In genomic region chr12:35833285-35833684, GRCm38 (mm10) we compare ENCODE assay signal across 19 mouse cellular contexts.
DNase-seq lines count a peak whose midpoint lies in the region; ATAC-seq and TF ChIP-seq lines count a peak whose summit lies in the region.
"Had no signal": no experiment of that assay in that cellular context is flagged by ENCODE, and none has a peak within 500 bp of the region (broad histone marks: within the 10 kb centered on the region; RNA-seq: fewer than 3 reads in every experiment).

No protein-coding gene starts in this region.

- TF ChIP-seq POLR2A in heart, adult 2 months (IDR thresholded peaks at IDR 0.05; ENCODE audit: insufficient read depth, low read depth, low read length): no peak

- H3K4me2 ChIP-seq in kidney, postnatal 0 days (ENCODE audit: low read length): no peak overlapping the region
- H3K4me2 ChIP-seq in stomach, embryonic 15.5 days: no peak overlapping the region
- H3K4me2 ChIP-seq in forebrain, embryonic 15.5 days (replicated peaks): no peak overlapping the region
- H3K4me2 ChIP-seq: embryonic facial prominence, embryonic 15.5 days; heart, embryonic 15.5 days; limb, embryonic 13.5 days; lung, embryonic 15.5 days had no signal

- no peaks in the 10 kb centered on the region for H3K9me3 ChIP-seq in kidney, postnatal 0 days (replicated peaks; ENCODE audit: low read length)
- H3K9me3 ChIP-seq in stomach, embryonic 15.5 days: no peaks in the 10 kb centered on the region
- no peaks in the 10 kb centered on the region for H3K9me3 ChIP-seq in hindbrain, embryonic 10.5 days
- H3K9me3 ChIP-seq in forebrain, embryonic 15.5 days: no peaks in the 10 kb centered on the region
- H3K9me3 ChIP-seq: embryonic facial prominence, embryonic 15.5 days; heart, embryonic 15.5 days; limb, embryonic 13.5 days; lung, embryonic 15.5 days had no signal

- H3K9ac ChIP-seq in kidney, postnatal 0 days (ENCODE audit: low read depth, low read length): no peak overlapping the region
- no peak overlapping the region for H3K9ac ChIP-seq in stomach, embryonic 15.5 days
- H3K9ac ChIP-seq in heart, adult 2 months (ENCODE audit: low read depth, low read length): no peak overlapping the region
- no peak overlapping the region for H3K9ac ChIP-seq in forebrain, embryonic 15.5 days (replicated peaks)
- H3K9ac ChIP-seq: embryonic facial prominence, embryonic 15.5 days; heart, embryonic 15.5 days; limb, embryonic 13.5 days; lung, embryonic 15.5 days had no signal

- peak overlapping the region; percentile 67; the same call in 1 of the 2 replicates for H3K27ac ChIP-seq in kidney, postnatal 0 days
- peak overlapping the region; percentile 60 for H3K27ac ChIP-seq in stomach, embryonic 15.5 days
- H3K27ac ChIP-seq in heart, adult 2 months: no peak overlapping the region; the same call in 1 of the 2 replicates
- no peak overlapping the region for H3K27ac ChIP-seq in hindbrain, embryonic 10.5 days
- H3K27ac ChIP-seq in forebrain, embryonic 15.5 days (replicated peaks): no peak overlapping the region
- H3K27ac ChIP-seq: embryonic facial prominence, embryonic 15.5 days; heart, embryonic 15.5 days; limb, embryonic 13.5 days; lung, embryonic 15.5 days had no signal

- H3K36me3 ChIP-seq in kidney, postnatal 0 days (ENCODE audit: insufficient read depth, low read length): no peaks in the 10 kb centered on the region
- H3K36me3 ChIP-seq in stomach, embryonic 15.5 days: no peaks in the 10 kb centered on the region
- H3K36me3 ChIP-seq in heart, adult 2 months (ENCODE audit: control insufficient read depth, insufficient read depth, low read length): no peaks in the 10 kb centered on the region
- H3K36me3 ChIP-seq in hindbrain, embryonic 10.5 days: no peaks in the 10 kb centered on the region
- H3K36me3 ChIP-seq in forebrain, embryonic 15.5 days: no peaks in the 10 kb centered on the region
- H3K36me3 ChIP-seq: embryonic facial prominence, embryonic 15.5 days; heart, embryonic 15.5 days; limb, embryonic 13.5 days; lung, embryonic 15.5 days had no signal

- no peak for ATAC-seq in kidney, postnatal 0 days (replicated peaks; ENCODE audit: low FRiP score, low read depth)
- ATAC-seq in granulocyte monocyte progenitor cell, adult 5-6 weeks (replicated peaks; ENCODE audit: poor library complexity, severe bottlenecking): peak; percentile 93
- ATAC-seq in stomach, embryonic 15.5 days (ENCODE audit: insufficient read depth, low FRiP score, low read depth): no peak
- ATAC-seq in forebrain, embryonic 15.5 days (replicated peaks): no peak
- ATAC-seq: forebrain, embryonic 14.5 days; hindbrain, embryonic 16.5 days had no signal

- intact Hi-C loops in heart, adult 2 months (cut with DNase I): loop anchor here (5.0 to 10.0 kb wide), 2 partner anchors 86 to 158 kb away; no protein-coding TSS in a partner anchor

- H3K27me3 ChIP-seq in kidney, postnatal 0 days (ENCODE audit: insufficient read depth, low read length): no peaks in the 10 kb centered on the region
- no peaks in the 10 kb centered on the region for H3K27me3 ChIP-seq in stomach, embryonic 15.5 days (replicated peaks)
- no peaks in the 10 kb centered on the region for H3K27me3 ChIP-seq in heart, adult 2 months (ENCODE audit: control insufficient read depth, insufficient read depth, low read length)
- no peaks in the 10 kb centered on the region for H3K27me3 ChIP-seq in hindbrain, embryonic 10.5 days (ENCODE audit: insufficient read depth, poor library complexity, severe bottlenecking)
- no peaks in the 10 kb centered on the region for H3K27me3 ChIP-seq in forebrain, embryonic 15.5 days
- H3K27me3 ChIP-seq: embryonic facial prominence, embryonic 15.5 days; heart, embryonic 15.5 days; lung, embryonic 15.5 days had no signal

- no peak for TF ChIP-seq EP300 in heart, adult 2 months (IDR thresholded peaks at IDR 0.05; ENCODE audit: insufficient read depth, low read depth, low read length)

- H3K4me3 ChIP-seq in kidney, postnatal 0 days (replicated peaks; ENCODE audit: low read depth, low read length): no peak overlapping the region
- no peak overlapping the region for H3K4me3 ChIP-seq in stomach, embryonic 15.5 days (replicated peaks)
- H3K4me3 ChIP-seq in heart, adult 2 months: no peak overlapping the region
- H3K4me3 ChIP-seq in hindbrain, embryonic 10.5 days: no peak overlapping the region
- H3K4me3 ChIP-seq in forebrain, embryonic 15.5 days: no peak overlapping the region
- H3K4me3 ChIP-seq: embryonic facial prominence, embryonic 15.5 days; heart, embryonic 15.5 days; limb, embryonic 13.5 days; lung, embryonic 15.5 days had no signal

- TF ChIP-seq CTCF in kidney, postnatal 0 days (IDR thresholded peaks at IDR 0.05; ENCODE audit: low read depth): no peak
- TF ChIP-seq CTCF in heart, adult 2 months (IDR thresholded peaks at IDR 0.05): no peak

- peak; percentile 90 for DNase-seq in kidney, postnatal 0 days (ENCODE audit: low spot score)
- no peak for DNase-seq in kidney, postnatal 4 days
- peak; percentile 57 for DNase-seq in Muller cell, postnatal 12 days (ENCODE audit: inconsistent ontology term)
- DNase-seq in heart, adult 2 months: no peak
- no peak for DNase-seq in hindbrain, embryonic 10.5 days (ENCODE audit: low spot score)
- DNase-seq: cerebellum, postnatal 14 days; gastrocnemius, postnatal 36 days; kidney, adult 9 months; midbrain, embryonic 14.5 days; thymus, postnatal 4 days had no signal

- H3K4me1 ChIP-seq in kidney, postnatal 0 days (replicated peaks; ENCODE audit: insufficient read depth, low read length): no peaks in the 10 kb centered on the region
- H3K4me1 ChIP-seq in stomach, embryonic 15.5 days: peaks cover 14% of the 10 kb centered on the region
- peaks cover 2% of the 10 kb centered on the region for H3K4me1 ChIP-seq in heart, adult 2 months (ENCODE audit: control insufficient read depth, insufficient read depth, low read length)
- 0 out of 2 replicates have a peak, but pooled peaks cover 3% of the 10 kb centered on the region for H3K4me1 ChIP-seq in hindbrain, embryonic 10.5 days (replicated peaks)
- no peaks in the 10 kb centered on the region for H3K4me1 ChIP-seq in forebrain, embryonic 15.5 days
- H3K4me1 ChIP-seq: lung, embryonic 15.5 days had no signal

- H3K79me2 ChIP-seq in heart, adult 2 months (replicated peaks; ENCODE audit: control insufficient read depth, insufficient read depth, low read length): no peaks in the 10 kb centered on the region

- WGBS in kidney, postnatal 0 days: 39% methylated on average over 3 of the region's 3 CpGs
- WGBS in stomach, embryonic 15.5 days: 56% methylated on average over 3 of the region's 3 CpGs
- 57% methylated on average over 3 of the region's 3 CpGs for WGBS in heart, adult 2 months
- 83% methylated on average over 3 of the region's 3 CpGs for WGBS in hindbrain, embryonic 10.5 days
- 77% methylated on average over 3 of the region's 3 CpGs for WGBS in forebrain, embryonic 15.5 days

Comparison
In these comparisons a context has a peak if more than half of its experiments do, and no peak if none do; other contexts are left out.
1. DNase-seq: peak in kidney, postnatal 0 days (single experiment) and Muller cell, postnatal 12 days (single experiment); none in kidney, postnatal 4 days (0 of 2), heart, adult 2 months (0 of 2) and hindbrain, embryonic 10.5 days (single experiment).
2. H3K27ac ChIP-seq: peak in kidney, postnatal 0 days (single experiment) and stomach, embryonic 15.5 days (single experiment); none in heart, adult 2 months (single experiment), hindbrain, embryonic 10.5 days (single experiment) and forebrain, embryonic 15.5 days (single experiment).